Mouse (Mus musculus) layer of hippocampus, postnatal 10 days (tissue): ENCODE data around the gene Pkd1l3. TPM values are rescaled to one million over a fixed set of nuclear protein-coding genes. Genes with fewer than 3 reads are reported as not detected.

Experiments used
- DNase-seq, 2 experiments: peaks; one replicate each; pipeline ENCODE4 v3.0.0; 2021; ENCODE audit warnings: low spot score in 2 of 2
- long read RNA-seq: library from polyadenylated mRNA; stranded (forward); transcript quantifications from one replicate; pipeline ENCODE4 v2.0.0, GENCODE M21; 2023
- total RNA-seq, 2 experiments: library from RNA; stranded (reverse); gene quantifications; 2 replicates each; pipeline ENCODE4 v1.2.3; 2021

Pkd1l3 gene
- 1 to 10 TPM; 1.4 to 2.3 TPM for total RNA-seq
- long read RNA-seq, partial matches to known transcripts: 0 of 3 reads
- long read RNA-seq, other reads (novel, unspliced or antisense): 3 of 3 reads

DNA sequence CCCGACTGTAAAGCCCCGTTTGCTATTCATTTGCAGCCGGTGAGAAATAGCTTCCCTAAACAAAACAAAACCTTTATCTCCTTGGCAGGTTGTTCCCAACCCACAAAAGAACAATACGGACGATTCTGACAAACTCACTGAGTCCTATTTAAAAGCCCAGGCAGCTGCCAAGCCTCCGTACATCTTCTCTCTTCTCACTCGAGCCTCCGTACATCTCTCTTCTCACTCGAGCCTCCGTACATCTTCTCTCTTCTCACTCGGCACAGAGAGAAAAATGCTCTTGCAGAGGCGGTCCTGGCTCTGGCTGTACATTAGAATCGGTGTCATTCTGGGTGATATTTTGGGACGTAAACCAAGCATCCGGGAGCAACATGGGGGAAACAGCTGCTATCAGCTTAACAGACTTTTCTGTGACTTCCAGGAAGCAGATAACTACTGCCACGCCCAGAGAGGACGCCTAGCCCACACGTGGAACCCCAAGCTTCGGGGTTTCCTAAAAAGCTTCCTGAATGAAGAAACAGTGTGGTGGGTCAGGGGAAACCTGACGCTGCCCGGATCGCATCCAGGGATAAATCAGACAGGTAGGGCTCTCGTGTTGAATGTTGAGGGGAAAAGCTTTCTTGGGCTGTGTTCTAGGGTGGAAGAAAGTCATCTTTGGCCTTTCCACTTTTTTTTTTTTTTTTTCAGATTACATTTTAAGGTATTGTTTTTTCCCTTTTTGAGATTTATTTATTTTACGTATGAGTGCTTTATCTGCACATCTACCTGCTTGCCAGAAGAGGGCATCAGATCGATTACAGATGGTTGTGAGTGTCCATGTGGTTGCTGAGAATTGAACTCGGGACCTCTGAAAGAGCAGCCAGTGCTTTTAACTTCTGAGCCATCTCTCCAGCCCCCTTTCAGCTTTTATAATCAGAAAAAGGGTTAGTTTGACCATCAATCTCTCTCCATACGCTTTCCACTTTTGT is at the start of gene Pkd1l3:
TSS of gene Pkd1l3 (plus strand) at position 275 of the 968 bp plus-strand sequence.
- DNase-seq: peak in 1 of 2 experiments; percentile 17

GRCm38 (mm10) chr8:109564766-109565165 is 49.6 kb upstream of the Pkd1l3 start:
- no peak for DNase-seq

DNA sequence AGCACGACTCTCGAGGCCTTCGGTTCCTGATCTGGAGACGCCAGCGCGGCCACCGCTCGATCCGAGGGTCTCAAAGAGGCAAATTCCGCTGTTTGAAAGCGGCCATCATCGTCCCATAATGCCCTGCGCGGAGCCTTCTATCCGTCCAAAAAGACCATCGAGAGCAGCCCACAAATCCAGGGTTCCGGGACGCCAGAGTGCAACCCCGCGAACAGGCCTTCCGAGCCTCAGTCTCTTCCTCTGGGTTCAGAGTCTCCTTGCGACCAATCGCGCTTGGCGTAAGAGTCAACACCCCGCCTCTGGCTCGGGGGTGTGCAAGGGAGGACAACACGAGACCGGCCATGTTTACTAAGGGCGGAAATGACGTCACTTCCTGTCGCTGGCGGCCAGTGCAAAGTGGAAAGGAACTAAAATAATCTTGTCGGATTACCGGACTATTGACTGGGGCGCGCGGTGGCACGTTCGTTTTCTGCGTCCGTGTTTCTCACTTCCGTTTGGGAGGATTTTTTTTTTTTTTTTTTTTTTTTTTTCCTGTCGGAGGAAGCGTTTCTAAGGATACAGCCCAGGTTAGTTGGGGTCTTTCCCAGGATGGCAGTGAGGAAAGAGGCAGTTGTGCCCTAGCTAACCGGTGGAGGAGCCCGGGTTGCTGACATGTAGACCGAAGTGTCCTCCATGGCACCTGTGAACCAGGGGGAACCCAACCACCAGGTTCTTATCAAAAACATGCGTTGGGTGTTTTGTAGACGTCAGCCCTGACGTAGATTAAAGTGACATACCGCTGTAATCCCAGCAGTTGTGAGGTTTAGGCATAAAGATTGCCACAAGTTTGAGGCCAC is 48.6 kb upstream of the Pkd1l3 start, which contains the start of the genes Dhx38 and Txnl4b:
TSS of gene Dhx38 (minus strand) at position 364 of the 836 bp plus-strand sequence.
TSS of gene Txnl4b (plus strand) at position 395 of the 836 bp plus-strand sequence.
- DNase-seq: peak; percentile 99

GRCm38 (mm10) chr8:109571139-109571538 is 43.2 kb upstream of the Pkd1l3 start:
- no peak for DNase-seq

DNA sequence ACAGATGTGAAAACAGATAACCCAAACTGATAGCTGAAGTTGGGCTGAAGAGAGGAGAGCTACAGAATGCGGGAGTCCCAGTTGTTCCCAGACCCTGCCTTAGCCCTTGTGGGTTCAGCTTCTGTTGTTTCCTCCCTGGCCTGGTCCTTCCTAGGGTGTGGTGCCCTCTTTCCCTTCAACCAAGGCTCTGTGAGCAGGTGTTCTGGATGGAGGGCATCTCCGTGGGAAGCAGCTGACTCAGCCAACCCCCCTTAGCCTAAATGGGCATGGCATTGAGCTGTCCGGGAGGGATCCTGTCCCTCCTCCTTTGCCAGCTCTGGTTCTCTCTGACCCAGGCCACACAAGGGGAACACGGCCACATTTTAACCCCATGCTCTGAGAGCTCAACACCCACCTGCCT is 38.0 kb upstream of the Pkd1l3 start:
- no peak for DNase-seq

DNA sequence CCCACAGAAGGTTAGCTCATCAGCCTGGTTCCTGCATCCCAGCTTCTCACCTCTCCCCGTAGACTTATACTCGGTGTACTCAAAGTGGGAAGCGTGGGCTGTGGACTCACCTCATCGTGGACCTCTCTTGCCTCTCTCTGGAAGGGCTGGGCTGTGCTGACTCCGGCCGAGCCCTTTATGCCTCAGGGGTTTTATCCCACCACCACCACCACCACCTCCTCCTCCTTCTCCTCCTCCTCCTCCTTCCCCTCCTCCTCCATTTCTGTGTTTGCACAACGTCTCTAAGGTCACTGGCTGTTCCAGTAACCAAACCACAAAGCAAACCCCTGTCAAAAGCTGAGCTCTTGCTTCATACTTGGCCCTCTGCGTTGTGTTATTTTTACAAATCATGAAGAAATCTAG is 35.4 kb upstream of the Pkd1l3 start, which contains the start of gene Hp:
TSS of gene Hp (minus strand) at position 273 of the 402 bp plus-strand sequence.
- no peak for DNase-seq

DNA sequence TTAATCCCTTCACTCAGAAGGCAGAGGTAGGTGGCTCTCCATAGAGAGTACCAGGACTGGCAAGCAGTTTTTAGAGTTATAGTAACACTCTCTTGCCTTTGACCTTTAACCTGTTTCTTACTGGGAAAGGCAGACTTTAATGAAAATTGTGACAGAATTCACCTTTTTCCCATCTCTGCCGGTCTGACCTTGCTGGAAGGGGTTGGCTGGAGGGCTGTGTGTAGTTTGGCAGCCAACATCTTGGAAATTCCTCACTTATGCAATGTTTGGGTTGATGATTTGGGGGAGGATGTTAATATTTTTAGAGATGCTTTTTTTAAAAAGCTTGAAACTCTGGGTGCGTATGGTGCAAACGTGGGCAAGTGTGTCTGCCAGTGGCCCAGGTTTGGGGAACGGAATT is 30.0 kb upstream of the Pkd1l3 start:
- no peak for DNase-seq

DNA sequence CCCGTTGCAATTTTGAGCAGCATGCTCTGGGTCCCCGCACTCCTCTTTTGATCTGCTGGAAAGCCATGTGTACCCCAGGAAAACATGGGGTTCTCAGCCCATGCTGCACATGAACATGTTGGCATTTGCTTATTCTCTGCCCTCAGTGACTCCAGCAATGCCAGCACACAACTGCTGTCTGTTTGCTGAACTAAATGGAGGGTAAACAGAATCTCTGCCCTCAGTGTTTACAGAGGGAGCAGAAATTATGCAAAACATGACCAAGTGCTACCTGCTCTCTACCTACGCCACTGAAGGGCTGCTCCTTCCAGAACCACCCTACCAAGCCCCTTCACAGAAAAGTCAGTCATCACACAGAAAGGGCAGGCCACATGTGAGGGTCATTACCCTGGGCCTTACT is 29.5 kb upstream of the Pkd1l3 start:
- DNase-seq: no peak

GRCm38 (mm10) chr8:109585652-109586051 is 28.7 kb upstream of the Pkd1l3 start:
- DNase-seq: no peak

- DNase-seq: no peak
These were observed 27.3 kb upstream of the Pkd1l3 start for GRCm38 (mm10) chr8:109586972-109587504.

DNA sequence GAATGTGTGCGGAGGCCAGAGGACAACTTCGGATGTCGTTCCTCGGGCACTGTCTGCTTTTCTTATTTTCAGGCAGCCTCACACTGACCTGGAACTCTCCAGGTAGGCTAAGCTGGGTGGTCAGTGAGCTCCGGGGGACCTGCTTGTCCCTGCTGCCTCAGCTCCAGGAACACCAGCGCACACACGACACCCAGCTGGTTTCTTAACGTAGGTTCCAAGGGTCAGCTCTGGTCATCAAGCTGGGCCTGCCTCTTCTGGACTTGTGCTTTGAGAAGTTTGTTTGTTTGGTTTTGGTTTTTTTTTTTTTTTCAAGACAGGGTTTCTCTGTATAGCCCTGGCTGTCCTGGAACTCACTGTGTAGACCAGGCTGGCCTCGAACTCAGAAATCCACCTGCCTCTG is 23.4 kb upstream of the Pkd1l3 start:
- no peak for DNase-seq

- no peak for DNase-seq
These were observed 22.9 kb upstream of the Pkd1l3 start for GRCm38 (mm10) chr8:109591367-109591766.

GRCm38 (mm10) chr8:109592164-109592563 is 22.2 kb upstream of the Pkd1l3 start:
- DNase-seq: no peak

GRCm38 (mm10) chr8:109593117-109593788 is 21.1 kb upstream of the Pkd1l3 start:
- no peak for DNase-seq

- peak; percentile 41 to 47 for DNase-seq
These were observed 18.5 kb upstream of the Pkd1l3 start for GRCm38 (mm10) chr8:109595854-109596253.

GRCm38 (mm10) chr8:109606725-109607124 is 7.6 kb upstream of the Pkd1l3 start:
- no peak for DNase-seq

GRCm38 (mm10) chr8:109607650-109608049 is 6.7 kb upstream of the Pkd1l3 start:
- DNase-seq: no peak

- DNase-seq: peak; percentile 96 to 97
These were observed 5.8 kb upstream of the Pkd1l3 start, which contains the start of gene Dhodh for GRCm38 (mm10) chr8:109608271-109609152. TSS of gene Dhodh (minus strand) at chr8:109608673.

GRCm38 (mm10) chr8:109609153-109609502 is 5.2 kb upstream of the Pkd1l3 start:
- peak in 1 of 2 experiments; percentile 31 for DNase-seq

DNA sequence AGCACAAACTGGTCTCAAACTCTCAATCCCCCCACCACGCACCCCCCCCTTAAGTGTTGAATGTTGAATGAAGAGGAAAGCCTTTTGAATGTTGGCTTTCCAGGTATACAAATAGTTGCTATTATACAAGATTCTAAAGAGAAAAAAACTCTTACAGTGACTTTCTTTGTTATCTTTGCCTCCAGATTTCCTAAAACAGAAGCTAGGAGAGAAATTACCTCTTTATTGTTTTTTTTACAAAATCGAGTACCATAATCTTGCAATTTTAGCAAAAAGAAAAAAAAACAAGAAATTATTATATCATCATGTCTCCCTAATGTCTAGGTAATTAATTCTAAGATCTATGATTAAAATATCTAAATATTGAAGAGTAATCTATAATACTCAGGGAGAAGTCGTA is 1.3 kb downstream of the Pkd1l3 start:
- no peak for DNase-seq
